Mouse (Mus musculus): ENCODE data around the gene Gm20388.

- TF ChIP-seq CTCF (IDR thresholded peaks at IDR 0.05; ENCODE audit: borderline replicate concordance, insufficient read depth, low read depth, low read length) (no peak), POLR2A (IDR thresholded peaks at IDR 0.05; ENCODE audit: borderline replicate concordance, insufficient read depth, low read length) (no peak)
These were observed 3120.8 kb downstream of the Gm20388 start for GRCm38 (mm10) chr8:123031321-123031978.
